ENCODE assay signal across 28 mouse cellular contexts in genomic region chr8:95363849-95364248, GRCm38 (mm10). TPM values are rescaled to one million over a fixed set of nuclear protein-coding genes. Genes with fewer than 3 reads are reported as not detected.
DNase-seq lines count a peak whose midpoint lies in the region; ATAC-seq and TF ChIP-seq lines count a peak whose summit lies in the region.
"Had no signal": no experiment of that assay in that cellular context is flagged by ENCODE, and none has a peak within 500 bp of the region (broad histone marks: within the 10 kb centered on the region; RNA-seq: fewer than 3 reads in every experiment).

No protein-coding gene starts in this region.

- H3K9ac ChIP-seq in intestine, embryonic 15.5 days: no peak overlapping the region
- H3K9ac ChIP-seq in lung, postnatal 0 days (replicated peaks; ENCODE audit: low read depth): no peak overlapping the region
- no peak overlapping the region for H3K9ac ChIP-seq in neural tube, embryonic 15.5 days (replicated peaks)
- H3K9ac ChIP-seq: embryonic facial prominence, embryonic 12.5 days; embryonic facial prominence, embryonic 15.5 days; heart, embryonic 12.5 days; heart, embryonic 15.5 days; hindbrain, embryonic 13.5 days had no signal

- no peaks in the 10 kb centered on the region for H3K27me3 ChIP-seq in intestine, embryonic 15.5 days (replicated peaks)
- no peaks in the 10 kb centered on the region for H3K27me3 ChIP-seq in small intestine, adult 2 months (ENCODE audit: control insufficient read depth, insufficient read depth, low read length)
- H3K27me3 ChIP-seq in lung, postnatal 0 days (replicated peaks; ENCODE audit: insufficient read depth, low read length): no peaks in the 10 kb centered on the region
- H3K27me3 ChIP-seq in neural tube, embryonic 15.5 days (replicated peaks): no peaks in the 10 kb centered on the region
- H3K27me3 ChIP-seq: CH12.LX; embryonic facial prominence, embryonic 12.5 days; embryonic facial prominence, embryonic 15.5 days; heart, embryonic 12.5 days; heart, embryonic 15.5 days; hindbrain, embryonic 13.5 days had no signal

- DNase-seq in 3T3-L1 (ENCODE audit: low read depth, low spot score): peak; percentile 78
- no peak for DNase-seq in lung, postnatal 0 days (ENCODE audit: low spot score)
- no peak for DNase-seq in yolk sac, embryonic 10.5 days (ENCODE audit: low spot score)
- DNase-seq: adrenal gland, adult 2 months; adrenal gland, postnatal 14 days; B cell, adult 2 months; cerebellum, adult 11 months; cerebellum, adult 2 months; cerebellum, adult 9-11 months; cerebellum, postnatal 25 days; gastrocnemius, postnatal 25 days; heart, adult 18-20 months; heart, postnatal 10 days; heart, postnatal 36 days had no signal

- TF ChIP-seq CTCF in small intestine, adult 2 months (IDR thresholded peaks at IDR 0.05; ENCODE audit: extremely low read depth, insufficient read length, insufficient replicate concordance, low read depth, low read length): no peak
- TF ChIP-seq CTCF in lung, postnatal 0 days (IDR thresholded peaks at IDR 0.05): no peak

- no peak for TF ChIP-seq EP300 in lung, postnatal 0 days (IDR thresholded peaks at IDR 0.05)

- no peak overlapping the region for H3K27ac ChIP-seq in intestine, embryonic 15.5 days
- H3K27ac ChIP-seq in small intestine, adult 2 months (ENCODE audit: insufficient read depth, low read depth, low read length): 0 out of 2 replicates have a peak overlapping the region, but pooled peaks have one; percentile 14
- no peak overlapping the region for H3K27ac ChIP-seq in lung, postnatal 0 days (ENCODE audit: low read length)
- H3K27ac ChIP-seq in neural tube, embryonic 15.5 days (replicated peaks): no peak overlapping the region
- H3K27ac ChIP-seq: embryonic facial prominence, embryonic 12.5 days; embryonic facial prominence, embryonic 15.5 days; heart, embryonic 15.5 days; hindbrain, embryonic 10.5 days; hindbrain, embryonic 13.5 days had no signal

- peak; percentile 34; the same call in 1 of the 2 replicates for ATAC-seq in intestine, embryonic 15.5 days
- ATAC-seq in lung, postnatal 0 days: no peak
- ATAC-seq in neural tube, embryonic 15.5 days (ENCODE audit: low FRiP score): no peak
- ATAC-seq: forebrain, embryonic 14.5 days; hindbrain, embryonic 16.5 days had no signal

- WGBS in intestine, embryonic 15.5 days: 83% methylated on average over 2 of the region's 2 CpGs
- 51% methylated on average over 2 of the region's 2 CpGs for WGBS in small intestine, adult 2 months
- WGBS in lung, postnatal 0 days: 91% methylated on average over 2 of the region's 2 CpGs
- 97% methylated on average over 2 of the region's 2 CpGs for WGBS in neural tube, embryonic 15.5 days

- H3K4me3 ChIP-seq in intestine, embryonic 15.5 days (replicated peaks): no peak overlapping the region
- no peak overlapping the region for H3K4me3 ChIP-seq in small intestine, adult 2 months (ENCODE audit: low read depth, low read length)
- no peak overlapping the region for H3K4me3 ChIP-seq in lung, postnatal 0 days (ENCODE audit: low read depth, low read length)
- no peak overlapping the region for H3K4me3 ChIP-seq in neural tube, embryonic 15.5 days (replicated peaks)
- H3K4me3 ChIP-seq: embryonic facial prominence, embryonic 12.5 days; embryonic facial prominence, embryonic 15.5 days; heart, embryonic 12.5 days; heart, embryonic 15.5 days; hindbrain, embryonic 10.5 days; hindbrain, embryonic 13.5 days had no signal

- H3K9me3 ChIP-seq in intestine, embryonic 15.5 days: no peaks in the 10 kb centered on the region
- H3K9me3 ChIP-seq in lung, postnatal 0 days (ENCODE audit: low read length): no peaks in the 10 kb centered on the region
- H3K9me3 ChIP-seq in neural tube, embryonic 15.5 days (replicated peaks): no peaks in the 10 kb centered on the region
- H3K9me3 ChIP-seq: embryonic facial prominence, embryonic 12.5 days; embryonic facial prominence, embryonic 15.5 days; G1E; heart, embryonic 12.5 days; heart, embryonic 15.5 days; hindbrain, embryonic 10.5 days; hindbrain, embryonic 13.5 days had no signal

- peaks cover 28% of the 10 kb centered on the region for H3K4me1 ChIP-seq in intestine, embryonic 15.5 days (replicated peaks)
- H3K4me1 ChIP-seq in small intestine, adult 2 months (ENCODE audit: control insufficient read depth, insufficient read depth, insufficient read length, low read length): peaks cover 24% of the 10 kb centered on the region
- peaks cover 4% of the 10 kb centered on the region for H3K4me1 ChIP-seq in lung, postnatal 0 days (ENCODE audit: insufficient read depth, low read depth, low read length)
- peaks cover 23% of the 10 kb centered on the region for H3K4me1 ChIP-seq in neural tube, embryonic 15.5 days

- H3K36me3 ChIP-seq in intestine, embryonic 15.5 days: peaks cover 3% of the 10 kb centered on the region; the same call in 1 of the 2 replicates
- no peaks in the 10 kb centered on the region for H3K36me3 ChIP-seq in small intestine, adult 2 months (ENCODE audit: control insufficient read depth, insufficient read depth, low read length)
- H3K36me3 ChIP-seq in lung, postnatal 0 days (ENCODE audit: insufficient read depth, low read length): no peaks in the 10 kb centered on the region
- peaks cover 11% of the 10 kb centered on the region; the same call in 1 of the 2 replicates for H3K36me3 ChIP-seq in neural tube, embryonic 15.5 days
- H3K36me3 ChIP-seq: embryonic facial prominence, embryonic 15.5 days; G1E had no signal

- H3K4me2 ChIP-seq in intestine, embryonic 15.5 days (replicated peaks): no peak overlapping the region
- H3K4me2 ChIP-seq in lung, postnatal 0 days (replicated peaks; ENCODE audit: low read depth, low read length): no peak overlapping the region
- no peak overlapping the region for H3K4me2 ChIP-seq in neural tube, embryonic 15.5 days
- H3K4me2 ChIP-seq: embryonic facial prominence, embryonic 12.5 days; embryonic facial prominence, embryonic 15.5 days; heart, embryonic 12.5 days; heart, embryonic 15.5 days; hindbrain, embryonic 13.5 days had no signal

- no peak for TF ChIP-seq POLR2A in small intestine, adult 2 months (IDR thresholded peaks at IDR 0.05; ENCODE audit: low read depth, low read length)

RNA-seq across cellular contexts. Expression of gene Mmp15, which starts 11.8 kb away (rescaled TPM):
- 13.8 and 14.8 TPM in 2 replicates for polyA plus RNA-seq in intestine, embryonic 15.5 days (2015; fragmentation: Nextera tagmentation; extraction: Ambion mirVana)
- polyA plus RNA-seq in small intestine, adult 2 months (2012; rRNA removed): 19.7 and 28.7 TPM in 2 replicates
- 25.8 and 26.0 TPM in 2 replicates for polyA plus RNA-seq in lung, postnatal 0 days (2015; fragmentation: Nextera tagmentation; extraction: Ambion mirVana)
- polyA plus RNA-seq in neural tube, embryonic 15.5 days (2015; fragmentation: Nextera tagmentation; extraction: Ambion mirVana): 20.9 and 21.4 TPM in 2 replicates

RNA-seq across cellular contexts. Expression of gene Usb1, which starts 31.8 kb away (rescaled TPM):
- polyA plus RNA-seq in intestine, embryonic 15.5 days (2015; fragmentation: Nextera tagmentation; extraction: Ambion mirVana): 40.1 and 41.2 TPM in 2 replicates
- polyA plus RNA-seq in small intestine, adult 2 months (2012; rRNA removed): 13.4 and 21.2 TPM in 2 replicates
- polyA plus RNA-seq in lung, postnatal 0 days (2015; fragmentation: Nextera tagmentation; extraction: Ambion mirVana): 33.8 and 39.2 TPM in 2 replicates
- 30.1 and 33.0 TPM in 2 replicates for polyA plus RNA-seq in neural tube, embryonic 15.5 days (2015; fragmentation: Nextera tagmentation; extraction: Ambion mirVana)

RNA-seq across cellular contexts. Expression of gene Zfp319, which starts 32.1 kb away (rescaled TPM):
- polyA plus RNA-seq in intestine, embryonic 15.5 days (2015; fragmentation: Nextera tagmentation; extraction: Ambion mirVana): 5.7 and 5.9 TPM in 2 replicates
- polyA plus RNA-seq in small intestine, adult 2 months (2012; rRNA removed): 5.2 and 8.7 TPM in 2 replicates
- 5.9 and 6.0 TPM in 2 replicates for polyA plus RNA-seq in lung, postnatal 0 days (2015; fragmentation: Nextera tagmentation; extraction: Ambion mirVana)
- 12.4 and 12.6 TPM in 2 replicates for polyA plus RNA-seq in neural tube, embryonic 15.5 days (2015; fragmentation: Nextera tagmentation; extraction: Ambion mirVana)

RNA-seq across cellular contexts. Expression of gene Tepp, which starts 53.5 kb away (rescaled TPM):
- 0.37 TPM in 1 of 2 replicates, not detected in the other for polyA plus RNA-seq in intestine, embryonic 15.5 days (2015; fragmentation: Nextera tagmentation; extraction: Ambion mirVana)
- polyA plus RNA-seq in small intestine, adult 2 months (2012; rRNA removed): not detected in 2 replicates
- 1.3 and 2.1 TPM in 2 replicates for polyA plus RNA-seq in lung, postnatal 0 days (2015; fragmentation: Nextera tagmentation; extraction: Ambion mirVana)
- polyA plus RNA-seq in neural tube, embryonic 15.5 days (2015; fragmentation: Nextera tagmentation; extraction: Ambion mirVana): 1.7 and 2.5 TPM in 2 replicates
- polyA plus RNA-seq: forebrain, embryonic 11.5 days; G1E; heart, embryonic 12.5 days; hindbrain, embryonic 10.5 days had no signal

RNA-seq across cellular contexts. Expression of gene Cngb1, which starts 57.5 kb away (rescaled TPM):
- 0.73 and 0.94 TPM in 2 replicates for polyA plus RNA-seq in intestine, embryonic 15.5 days (2015; fragmentation: Nextera tagmentation; extraction: Ambion mirVana)
- 0.13 and 0.15 TPM in 2 replicates for polyA plus RNA-seq in small intestine, adult 2 months (2012; rRNA removed)
- 3.3 and 4.0 TPM in 2 replicates for polyA plus RNA-seq in lung, postnatal 0 days (2015; fragmentation: Nextera tagmentation; extraction: Ambion mirVana)
- polyA plus RNA-seq in neural tube, embryonic 15.5 days (2015; fragmentation: Nextera tagmentation; extraction: Ambion mirVana): 0.26 and 0.86 TPM in 2 replicates
- polyA plus RNA-seq: G1E had no signal
